Mouse (Mus musculus) olfactory bulb, adult 2 months (tissue): ENCODE measurements around the gene Setd1b. TPM values are rescaled to one million over a fixed set of nuclear protein-coding genes. Genes with fewer than 3 reads are reported as not detected.
"Not testable (repeated sequence)": the region's sequence is repeated elsewhere in the genome, so short reads cannot be mapped to it uniquely, and the experiment has no call there.

Experiments
- H3K27ac ChIP-seq: fragments of 200-500 bp; 2 replicates; pipeline ENCODE4 v1.5.1; 2012; ENCODE audit warnings: low read depth, low read length; ENCODE audit not compliant: insufficient read depth
- H3K4me1 ChIP-seq: fragments of 200-500 bp; 2 replicates; pipeline ENCODE4 v1.6.1; 2012; ENCODE audit warnings: low read length; ENCODE audit not compliant: control insufficient read depth, insufficient read depth
- H3K4me3 ChIP-seq: fragments of 200-500 bp; 2 replicates; pipeline ENCODE4 v1.5.1; 2012; ENCODE audit warnings: mild to moderate bottlenecking, low read depth, low read length, moderate library complexity; ENCODE audit not compliant: insufficient read depth
- CTCF ChIP-seq: fragments of 200-500 bp; IDR thresholded peaks from 2 replicates; pipeline ENCODE4 v1.5.1; 2012; ENCODE audit warnings: low read depth, mild to moderate bottlenecking, low read length, moderate library complexity; ENCODE audit not compliant: insufficient read depth
- POLR2A ChIP-seq: fragments of 200-500 bp; IDR thresholded peaks from 2 replicates; pipeline ENCODE4 v1.6.1; 2012; ENCODE audit warnings: mild to moderate bottlenecking, low read depth, low read length, moderate library complexity; ENCODE audit not compliant: insufficient read depth
- WGBS: fragments of 180-500 bp; shearing (Covaris S2); methylation state at CpG from one replicate; pipeline ENCODE4 v1.1.7; 2018; 5-methylcytosine and 5-hydroxymethylcytosine counted together
- polyA plus RNA-seq: library from polyadenylated mRNA; stranded (reverse); fragments of >200 nt; gene quantifications from 2 replicates; pipeline ENCODE4 v1.2.4, GENCODE M21; 2012; ENCODE audit warnings: low replicate concordance; ENCODE audit not compliant: missing spikeins, insufficient read depth, insufficient read length

Gene Setd1b
- polyA plus RNA-seq, 1 experiment, result not detected

DNA sequence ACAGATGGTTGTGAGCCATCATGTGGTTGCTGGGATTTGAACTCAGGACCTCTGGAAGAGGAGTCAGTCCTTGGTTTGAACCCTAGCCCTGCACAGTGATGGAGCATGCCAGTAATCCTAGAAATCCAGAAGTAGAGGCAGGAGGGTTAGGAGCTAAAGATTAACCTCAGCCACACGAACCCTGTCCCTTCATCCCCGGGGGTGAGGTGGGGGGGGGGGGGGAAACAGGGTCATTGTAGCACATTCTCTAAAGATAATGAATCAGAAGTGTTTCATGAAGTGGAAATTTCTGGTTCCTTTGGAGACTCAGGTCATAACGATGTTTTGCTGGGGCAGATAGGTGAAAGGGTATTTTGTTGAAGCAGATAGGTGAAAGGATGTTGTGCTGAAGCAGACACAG, 48.9 kb downstream of the Setd1b start:
- TF ChIP-seq POLR2A (no peak), CTCF (no peak)
- Histone ChIP-seq H3K4me3 (no peak overlapping the region), H3K27ac (no peak overlapping the region), H3K4me1 (no peaks in the 10 kb centered on the region; the same call in 1 of the 2 replicates)
- WGBS, result 75% methylated on average over 3 of the region's 3 CpGs

DNA sequence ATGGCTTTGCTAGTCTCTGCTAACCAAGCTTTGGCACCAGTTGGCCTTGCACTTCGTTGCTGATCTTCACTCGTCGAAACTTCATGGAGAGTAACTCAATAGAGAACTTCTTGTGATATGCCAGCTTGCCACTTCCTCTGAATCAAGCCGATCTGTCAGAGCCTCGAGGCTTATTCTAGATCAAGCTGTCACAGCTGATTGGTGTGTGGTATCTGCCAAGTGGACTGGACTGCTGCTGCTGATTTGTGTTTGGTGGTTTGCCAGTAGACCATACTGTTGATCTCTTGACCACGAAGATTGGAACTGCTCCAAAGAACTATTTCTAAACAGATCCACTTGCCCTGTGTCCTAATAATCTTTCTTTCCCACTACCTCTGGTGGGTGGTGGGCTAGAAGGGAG, 49.4 kb downstream of the Setd1b start:
- TF ChIP-seq POLR2A (no peak), CTCF (no peak)
- no peaks in the 10 kb centered on the region for H3K4me1 ChIP-seq
- H3K4me3 ChIP-seq, result no peak overlapping the region
- WGBS, result 59% methylated on average over 6 of the region's 6 CpGs
- H3K27ac ChIP-seq, result no peak overlapping the region

DNA sequence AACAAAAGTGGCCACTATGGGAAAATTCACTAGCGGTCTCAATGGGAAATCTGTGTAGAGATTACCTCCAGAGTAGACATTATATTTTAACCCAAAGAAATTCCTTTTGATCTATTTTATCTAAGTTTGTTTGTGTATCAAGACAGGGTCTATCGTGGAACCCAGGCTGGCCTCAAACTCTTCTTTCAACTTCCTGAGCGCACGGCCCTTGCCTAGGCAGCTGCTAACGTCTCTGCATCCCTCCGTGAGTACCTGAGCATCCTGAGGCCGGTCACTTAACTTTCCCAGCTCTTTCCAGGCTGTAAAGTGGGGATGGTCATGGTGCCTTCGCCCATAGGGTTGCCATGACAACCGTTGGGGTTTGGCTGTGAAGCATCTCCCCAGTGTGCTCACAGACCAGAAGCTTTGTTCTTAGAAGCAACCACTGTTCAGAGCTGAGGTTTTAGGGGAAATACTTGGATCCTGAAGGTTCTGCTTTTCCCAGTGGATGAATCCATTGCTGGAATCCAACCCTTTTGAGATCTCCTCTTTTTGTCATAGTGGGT, 50.7 kb downstream of the Setd1b start:
- WGBS, result 62% methylated on average over 9 of the region's 9 CpGs
- H3K27ac ChIP-seq, result no peak overlapping the region
- no peak overlapping the region for H3K4me3 ChIP-seq
- H3K4me1 ChIP-seq, result no peaks in the 10 kb centered on the region
- no peak for TF ChIP-seq CTCF

GRCm38 (mm10) chr5:123193436-123193835, 51.4 kb downstream of the Setd1b start:
- 84% methylated on average over 5 of the region's 5 CpGs for WGBS
- Histone ChIP-seq H3K4me1 (no peaks in the 10 kb centered on the region), H3K4me3 (no peak overlapping the region), H3K27ac (no peak overlapping the region)
- TF ChIP-seq CTCF (no peak), POLR2A (no peak)

GRCm38 (mm10) chr5:123194856-123195255, 52.9 kb downstream of the Setd1b start:
- Histone ChIP-seq H3K4me3 (no peak overlapping the region), H3K4me1 (no peaks in the 10 kb centered on the region), H3K27ac (no peak overlapping the region)
- 83% methylated on average over 6 of the region's 6 CpGs for WGBS
- no peak for TF ChIP-seq POLR2A
- no peak for TF ChIP-seq CTCF

GRCm38 (mm10) chr5:123195500-123196000, 53.6 kb downstream of the Setd1b start:
- H3K27ac ChIP-seq, result no peak overlapping the region
- no peak overlapping the region for H3K4me3 ChIP-seq
- 91% methylated on average over 16 of the region's 16 CpGs for WGBS
- no peaks in the 10 kb centered on the region for H3K4me1 ChIP-seq
- TF ChIP-seq CTCF (no peak), POLR2A (no peak)

GRCm38 (mm10) chr5:123196746-123197145, 54.8 kb downstream of the Setd1b start:
- Histone ChIP-seq H3K4me3 (no peak overlapping the region), H3K27ac (no peak overlapping the region), H3K4me1 (no peaks in the 10 kb centered on the region)
- no peak for TF ChIP-seq CTCF
- no peak for TF ChIP-seq POLR2A
- WGBS, result 74% methylated on average over 4 of the region's 4 CpGs

DNA sequence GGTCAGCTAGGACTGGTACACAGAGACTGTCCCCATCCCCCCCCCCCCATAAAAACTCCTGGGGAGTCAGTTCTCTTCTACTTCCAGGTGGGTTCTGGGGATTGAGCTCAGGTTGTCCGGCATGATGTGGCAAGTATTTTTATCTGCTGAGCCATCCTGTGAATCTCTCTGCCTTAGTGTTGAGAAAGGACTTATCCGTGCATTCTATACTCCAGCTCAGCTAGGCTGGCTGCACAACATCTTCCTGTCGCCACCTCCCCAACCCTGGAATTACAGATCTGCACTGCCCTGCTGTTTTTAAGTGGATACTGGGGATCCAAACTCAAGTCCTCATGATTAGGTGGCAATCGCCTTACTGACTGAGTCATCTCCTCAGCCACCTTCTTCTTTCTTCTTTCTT, 56.5 kb downstream of the Setd1b start:
- no peak overlapping the region for H3K4me3 ChIP-seq
- no peaks in the 10 kb centered on the region for H3K4me1 ChIP-seq
- WGBS, result 94% methylated on average over 4 of the region's 4 CpGs
- TF ChIP-seq CTCF (no peak), POLR2A (no peak)
- no peak overlapping the region for H3K27ac ChIP-seq

- not testable (repeated sequence) for H3K4me3 ChIP-seq, H3K4me1 ChIP-seq, H3K27ac ChIP-seq
- 90% methylated on average over 6 of the region's 7 CpGs for WGBS
Measured at GRCm38 (mm10) chr5:123200816-123201522, 59.0 kb downstream of the Setd1b start.
